Mouse (Mus musculus) spleen, postnatal 0 days (tissue): ENCODE measurements around the gene Dtx3l. TPM values are rescaled to one million over a fixed set of nuclear protein-coding genes. Genes with fewer than 3 reads are reported as not detected.

Experiments used
- polyA plus RNA-seq: library from polyadenylated mRNA; unstranded; fragments of >200 nt; fragmentation: Nextera tagmentation; extraction: Ambion mirVana; gene quantifications from 2 replicates; pipeline ENCODE4 v1.2.1, GENCODE M21; 2015

Dtx3l gene
- polyA plus RNA-seq, result 6.4 and 7.8 TPM in 2 replicates

GRCm38 (mm10) chr16:35938211-35939151, at the start of gene Dtx3l, which contains the start of gene Parp9:
TSS of gene Dtx3l (minus strand) at chr16:35939151.
TSS of gene Parp9 (plus strand) at chr16:35938470.

GRCm38 (mm10) chr16:35978450-35978849, 39.5 kb upstream of the Dtx3l start, which contains the start of gene Kpna1:
TSS of gene Kpna1 (plus strand) at chr16:35978750.

Other genes with a start within 250 kb of the Dtx3l start
- gene Dirc2, start 169.8 kb downstream of the Dtx3l start, polyA plus RNA-seq, result 8.5 and 10.0 TPM in 2 replicates
- 16.0 and 17.9 TPM in 2 replicates for gene Hspbap1, start 168.8 kb downstream of the Dtx3l start, polyA plus RNA-seq
- 4.6 and 6.9 TPM in 2 replicates for gene Parp14, start 67.6 kb downstream of the Dtx3l start, polyA plus RNA-seq
- gene Parp9, start 681 bp downstream of the Dtx3l start, polyA plus RNA-seq, result 15.9 and 18.4 TPM in 2 replicates
- 24.0 and 24.6 TPM in 2 replicates for gene Kpna1, start 39.6 kb upstream of the Dtx3l start, polyA plus RNA-seq
- gene Wdr5b, start 102.0 kb upstream of the Dtx3l start, polyA plus RNA-seq, result 4.4 and 4.8 TPM in 2 replicates
- gene Fam162a, start 132.4 kb upstream of the Dtx3l start, polyA plus RNA-seq, result 156 and 159 TPM in 2 replicates
- 42.3 and 45.4 TPM in 2 replicates for gene Ccdc58, start 132.5 kb upstream of the Dtx3l start, polyA plus RNA-seq
- 0.08 and 0.23 TPM in 2 replicates for gene Csta1, start 192.1 kb upstream of the Dtx3l start, polyA plus RNA-seq
- 634 and 837 TPM in 2 replicates for gene Stfa2l1, start 217.7 kb upstream of the Dtx3l start, polyA plus RNA-seq
- 1,313 and 1,703 TPM in 2 replicates for gene Gm5483, start 245.1 kb upstream of the Dtx3l start, polyA plus RNA-seq